Mouse (Mus musculus) liver, embryonic 11.5 days (tissue): ENCODE measurements at regions not wholly inside any gene's neighbourhood (a gene's known extent, or its start where the extent isn't known, plus 50 kb on each side); places are given as distances from the start of the nearest gene placed in this dataset.

Experiments
- ATAC-seq: fragments of 200-750 bp; cut with Nextera tagmentation; replicated peaks from 2 replicates; pipeline ENCODE4 v1.8.0; 2017; ENCODE audit warnings: moderate number of reproducible peaks, mild to moderate bottlenecking, moderate TSS enrichment, moderate library complexity; ENCODE audit not compliant: low FRiP score
- DNase-seq: peaks from one replicate; pipeline ENCODE4 v3.0.0-alpha.2; 2017; ENCODE audit warnings: low spot score
- H3K27ac ChIP-seq: fragments of 300-500 bp; sonication (generic); 2 replicates; pipeline ENCODE4 v1.5.1; 2014; ENCODE audit warnings: mild to moderate bottlenecking, low read depth, low read length, control low read depth
- H3K27me3 ChIP-seq: fragments of 300-500 bp; sonication (generic); replicated peaks from 2 replicates; pipeline ENCODE4 v1.6.1; 2014; ENCODE audit warnings: low read length, mixed read lengths; ENCODE audit not compliant: control insufficient read depth, insufficient read depth
- H3K36me3 ChIP-seq: fragments of 300-500 bp; sonication (generic); 2 replicates; pipeline ENCODE4 v1.6.1; 2014; ENCODE audit warnings: mild to moderate bottlenecking, low read length, moderate library complexity, mixed read lengths; ENCODE audit not compliant: control insufficient read depth, insufficient read depth
- H3K4me1 ChIP-seq: fragments of 300-500 bp; sonication (generic); replicated peaks from 2 replicates; pipeline ENCODE4 v1.6.1; 2014; ENCODE audit warnings: low read length, mixed read lengths; ENCODE audit not compliant: control insufficient read depth, insufficient read depth
- H3K4me2 ChIP-seq: fragments of 300-500 bp; sonication (generic); 2 replicates; pipeline ENCODE4 v1.6.1; 2014; ENCODE audit warnings: mild to moderate bottlenecking, control low read depth, moderate library complexity
- H3K4me3 ChIP-seq: fragments of 300-500 bp; sonication (generic); 2 replicates; pipeline ENCODE4 v1.5.1; 2014; ENCODE audit warnings: low read depth, low read length, control low read depth
- H3K9ac ChIP-seq: fragments of 300-500 bp; sonication (generic); 2 replicates; pipeline ENCODE4 v1.6.1; 2014; ENCODE audit warnings: low read depth, low read length, control low read depth
- H3K9me3 ChIP-seq: fragments of 300-500 bp; sonication (generic); 2 replicates; pipeline ENCODE4 v1.6.1; 2016; ENCODE audit warnings: low read length, inconsistent platforms, mixed read lengths; ENCODE audit not compliant: control insufficient read depth
- WGBS: fragments of 180-500 bp; shearing (Covaris S2); extraction: QIAGEN DNeasy Blood & Tissue Kit; methylation state at CpG from one replicate; pipeline ENCODE4 v1.1.7; 2014; 5-methylcytosine and 5-hydroxymethylcytosine counted together

- Histone ChIP-seq H3K27ac (no peak overlapping the region), H3K9me3 (no peaks in the 10 kb centered on the region), H3K36me3 (no peaks in the 10 kb centered on the region), H3K27me3 (no peaks in the 10 kb centered on the region), H3K4me1 (no peaks in the 10 kb centered on the region), H3K4me3 (no peak overlapping the region), H3K9ac (no peak overlapping the region), H3K4me2 (no peak overlapping the region)
- DNase-seq (no peak), ATAC-seq (no peak)
These were observed 388.9 kb downstream of the Arl4a start for GRCm38 (mm10) chr12:39648952-39649351.

GRCm38 (mm10) chr12:39646556-39646955 is 391.3 kb downstream of the Arl4a start:
- H3K27ac ChIP-seq = no peak overlapping the region
- no peak overlapping the region for H3K4me2 ChIP-seq
- no peaks in the 10 kb centered on the region for H3K9me3 ChIP-seq
- H3K9ac ChIP-seq = no peak overlapping the region
- no peak overlapping the region for H3K4me3 ChIP-seq
- no peaks in the 10 kb centered on the region for H3K4me1 ChIP-seq
- 89% methylated on average over 3 of the region's 3 CpGs for WGBS
- H3K36me3 ChIP-seq = no peaks in the 10 kb centered on the region
- no peaks in the 10 kb centered on the region for H3K27me3 ChIP-seq
- DNase-seq = no peak
- ATAC-seq = no peak

- no peak for DNase-seq
- H3K36me3 ChIP-seq = no peaks in the 10 kb centered on the region
These were observed 392.2 kb downstream of the Arl4a start for GRCm38 (mm10) chr12:39645581-39645980.

GRCm38 (mm10) chr12:39639246-39639645 is 398.6 kb downstream of the Arl4a start:
- H3K9me3 ChIP-seq = no peaks in the 10 kb centered on the region
- WGBS = 78% methylated on average over 6 of the region's 6 CpGs
- no peak for ATAC-seq

More at GRCm38 (mm10) chr12:39645581-39645980, 392.2 kb downstream of the Arl4a start:
- no peaks in the 10 kb centered on the region for H3K27me3 ChIP-seq
- H3K9me3 ChIP-seq = no peaks in the 10 kb centered on the region
- no peak overlapping the region for H3K27ac ChIP-seq
- H3K4me2 ChIP-seq = no peak overlapping the region
- H3K4me3 ChIP-seq = no peak overlapping the region
- ATAC-seq = no peak
- H3K4me1 ChIP-seq = no peaks in the 10 kb centered on the region
- H3K9ac ChIP-seq = no peak overlapping the region
- 78% methylated on average over 4 of the region's 4 CpGs for WGBS

GRCm38 (mm10) chr12:39634337-39634736 is 403.5 kb downstream of the Arl4a start:
- no peak for ATAC-seq

More at GRCm38 (mm10) chr12:39639246-39639645, 398.6 kb downstream of the Arl4a start:
- Histone ChIP-seq H3K4me2 (no peak overlapping the region), H3K9ac (no peak overlapping the region), H3K4me3 (no peak overlapping the region), H3K36me3 (no peaks in the 10 kb centered on the region), H3K27me3 (no peaks in the 10 kb centered on the region), H3K27ac (no peak overlapping the region), H3K4me1 (no peaks in the 10 kb centered on the region)
- DNase-seq = no peak

GRCm38 (mm10) chr12:39621266-39621665 is 416.6 kb downstream of the Arl4a start:
- Histone ChIP-seq H3K4me2 (no peak overlapping the region), H3K9me3 (no peaks in the 10 kb centered on the region), H3K4me1 (no peaks in the 10 kb centered on the region), H3K27me3 (no peaks in the 10 kb centered on the region), H3K4me3 (no peak overlapping the region), H3K36me3 (no peaks in the 10 kb centered on the region), H3K9ac (no peak overlapping the region), H3K27ac (no peak overlapping the region)
- ATAC-seq (no peak), DNase-seq (no peak)
- WGBS = 88% methylated on average over 1 of the region's 1 CpGs

More at GRCm38 (mm10) chr12:39634337-39634736, 403.5 kb downstream of the Arl4a start:
- 69% methylated on average over 4 of the region's 4 CpGs for WGBS
- H3K4me1 ChIP-seq = no peaks in the 10 kb centered on the region
- H3K4me2 ChIP-seq = no peak overlapping the region
- H3K27me3 ChIP-seq = no peaks in the 10 kb centered on the region
- no peak overlapping the region for H3K4me3 ChIP-seq
- H3K9me3 ChIP-seq = no peaks in the 10 kb centered on the region
- no peaks in the 10 kb centered on the region for H3K36me3 ChIP-seq
- no peak for DNase-seq
- H3K9ac ChIP-seq = no peak overlapping the region
- H3K27ac ChIP-seq = no peak overlapping the region

GRCm38 (mm10) chr12:39605289-39605688 is 432.5 kb downstream of the Arl4a start:
- WGBS = 50% methylated on average over 3 of the region's 3 CpGs
- DNase-seq (no peak), ATAC-seq (no peak)
- H3K4me3 ChIP-seq = no peak overlapping the region
- no peaks in the 10 kb centered on the region for H3K27me3 ChIP-seq
- no peaks in the 10 kb centered on the region for H3K36me3 ChIP-seq
- H3K9me3 ChIP-seq = no peaks in the 10 kb centered on the region
- no peak overlapping the region for H3K27ac ChIP-seq
- H3K4me1 ChIP-seq = no peaks in the 10 kb centered on the region
- H3K9ac ChIP-seq = no peak overlapping the region
- H3K4me2 ChIP-seq = no peak overlapping the region

GRCm38 (mm10) chr12:39604723-39605122 is 433.1 kb downstream of the Arl4a start:
- no peaks in the 10 kb centered on the region for H3K36me3 ChIP-seq
- H3K27ac ChIP-seq = no peak overlapping the region
- 70% methylated on average over 4 of the region's 4 CpGs for WGBS
- ATAC-seq (no peak), DNase-seq (no peak)
- H3K4me1 ChIP-seq = no peaks in the 10 kb centered on the region
- no peaks in the 10 kb centered on the region for H3K27me3 ChIP-seq
- no peaks in the 10 kb centered on the region for H3K9me3 ChIP-seq
- no peak overlapping the region for H3K4me3 ChIP-seq
- H3K9ac ChIP-seq = no peak overlapping the region
- no peak overlapping the region for H3K4me2 ChIP-seq

GRCm38 (mm10) chr12:39594726-39595125 is 443.1 kb downstream of the Arl4a start:
- Histone ChIP-seq H3K27ac (no peak overlapping the region), H3K4me1 (no peaks in the 10 kb centered on the region), H3K9me3 (no peaks in the 10 kb centered on the region), H3K36me3 (no peaks in the 10 kb centered on the region), H3K27me3 (no peaks in the 10 kb centered on the region), H3K4me2 (no peak overlapping the region), H3K9ac (no peak overlapping the region), H3K4me3 (no peak overlapping the region)
- WGBS = 36% methylated on average over 1 of the region's 1 CpGs
- no peak for DNase-seq
- ATAC-seq = no peak
